Mouse (Mus musculus) embryonic facial prominence, embryonic 14.5 days (tissue): ENCODE results near the gene Txnrd1. TPM values are rescaled to one million over a fixed set of nuclear protein-coding genes. Genes with fewer than 3 reads are reported as not detected.

ENCODE experiments used
- ATAC-seq: fragments of 200-750 bp; cut with Nextera tagmentation; 2 replicates; pipeline ENCODE4 v1.8.0; 2017; ENCODE audit warnings: low read depth, moderate number of reproducible peaks, moderate TSS enrichment
- DNase-seq: peaks from one replicate; pipeline ENCODE4 v3.0.0-alpha.2; 2015; ENCODE audit warnings: low spot score
- H3K27ac ChIP-seq: fragments of 300-500 bp; sonication (generic); replicated peaks from 2 replicates; pipeline ENCODE4 v1.5.1; 2014; ENCODE audit warnings: low read depth, mild to moderate bottlenecking, low read length, moderate library complexity
- H3K27me3 ChIP-seq: fragments of 300-500 bp; sonication (generic); replicated peaks from 2 replicates; pipeline ENCODE4 v1.6.1; 2014; ENCODE audit warnings: low read length; ENCODE audit not compliant: control insufficient read depth, insufficient read depth
- H3K36me3 ChIP-seq: fragments of 300-500 bp; sonication (generic); 2 replicates; pipeline ENCODE4 v1.6.1; 2014; ENCODE audit warnings: low read length, mixed read lengths; ENCODE audit not compliant: control insufficient read depth, insufficient read depth
- H3K4me1 ChIP-seq: fragments of 300-500 bp; sonication (generic); 2 replicates; pipeline ENCODE4 v1.6.1; 2014; ENCODE audit warnings: antibody characterized with exemption, low read length; ENCODE audit not compliant: control insufficient read depth, insufficient read depth
- H3K4me2 ChIP-seq: fragments of 300-500 bp; sonication (generic); 2 replicates; pipeline ENCODE4 v1.6.1; 2014; ENCODE audit warnings: low read depth, mild to moderate bottlenecking, low read length, moderate library complexity, mixed read lengths
- H3K4me3 ChIP-seq: fragments of 300-500 bp; sonication (generic); 2 replicates; pipeline ENCODE4 v1.5.1; 2014; ENCODE audit warnings: low read depth, mild to moderate bottlenecking, low read length
- H3K9ac ChIP-seq: fragments of 300-500 bp; sonication (generic); 2 replicates; pipeline ENCODE4 v1.6.1; 2014; ENCODE audit warnings: low read depth, mild to moderate bottlenecking, low read length, moderate library complexity, mixed read lengths
- H3K9me3 ChIP-seq: fragments of 300-500 bp; sonication (generic); 2 replicates; pipeline ENCODE4 v1.6.1; 2016; ENCODE audit warnings: low read length; ENCODE audit not compliant: control insufficient read depth
- WGBS: fragments of 180-500 bp; shearing (Covaris S2); extraction: QIAGEN DNeasy Blood & Tissue Kit; methylation state at CpG from one replicate; pipeline ENCODE4 v1.1.7; 2014; 5-methylcytosine and 5-hydroxymethylcytosine counted together
- polyA plus RNA-seq: library from polyadenylated mRNA; unstranded; fragments of >200 nt; fragmentation: Nextera tagmentation; extraction: Ambion mirVana; gene quantifications from 2 replicates; pipeline ENCODE4 v1.2.1, GENCODE M21; 2014

Txnrd1 gene
- polyA plus RNA-seq, 1 experiment from 2014 or later, result 85.0 TPM

GRCm38 (mm10) chr10:82809352-82809751 lies 24.4 kb upstream of the Txnrd1 start:
- Histone ChIP-seq H3K4me1 (peaks cover 1% of the 10 kb centered on the region; the same call in 1 of the 2 replicates), H3K27me3 (no peaks in the 10 kb centered on the region), H3K9me3 (no peaks in the 10 kb centered on the region), H3K36me3 (no peaks in the 10 kb centered on the region), H3K9ac (no peak overlapping the region), H3K4me3 (no peak overlapping the region), H3K27ac (no peak overlapping the region), H3K4me2 (no peak overlapping the region)
- ATAC-seq (no peak), DNase-seq (no peak)
- WGBS, result 24% methylated on average over 3 of the region's 3 CpGs

- Histone ChIP-seq H3K4me1 (peaks cover 6% of the 10 kb centered on the region; the same call in 1 of the 2 replicates), H3K4me2 (peak overlapping the region; percentile 77), H3K36me3 (no peaks in the 10 kb centered on the region), H3K27me3 (no peaks in the 10 kb centered on the region), H3K27ac (no peak overlapping the region), H3K4me3 (peak overlapping the region; percentile 55), H3K9me3 (no peaks in the 10 kb centered on the region), H3K9ac (peak overlapping the region; percentile 62)
- 10% methylated on average over 25 of the region's 52 CpGs for WGBS
- ATAC-seq, result peak; percentile 85
- DNase-seq, result peak; percentile 81
Measured at GRCm38 (mm10) chr10:82811855-82812431, 21.8 kb upstream of the Txnrd1 start.

GRCm38 (mm10) chr10:82814096-82814970 lies 19.4 kb upstream of the Txnrd1 start:
- 24% methylated on average over 19 of the region's 19 CpGs for whole genome bisulfite sequencing
- Histone ChIP-seq H3K9me3 (no peaks in the 10 kb centered on the region), H3K36me3 (no peaks in the 10 kb centered on the region), H3K27ac (no peak overlapping the region), H3K27me3 (no peaks in the 10 kb centered on the region), H3K4me3 (no peak overlapping the region), H3K4me1 (peaks cover 6% of the 10 kb centered on the region; the same call in 1 of the 2 replicates), H3K4me2 (no peak overlapping the region; the same call in 1 of the 2 replicates), H3K9ac (no peak overlapping the region)
- DNase-seq, result peak; percentile 58
- no peak; the same call in 1 of the 2 replicates for ATAC-seq

DNA sequence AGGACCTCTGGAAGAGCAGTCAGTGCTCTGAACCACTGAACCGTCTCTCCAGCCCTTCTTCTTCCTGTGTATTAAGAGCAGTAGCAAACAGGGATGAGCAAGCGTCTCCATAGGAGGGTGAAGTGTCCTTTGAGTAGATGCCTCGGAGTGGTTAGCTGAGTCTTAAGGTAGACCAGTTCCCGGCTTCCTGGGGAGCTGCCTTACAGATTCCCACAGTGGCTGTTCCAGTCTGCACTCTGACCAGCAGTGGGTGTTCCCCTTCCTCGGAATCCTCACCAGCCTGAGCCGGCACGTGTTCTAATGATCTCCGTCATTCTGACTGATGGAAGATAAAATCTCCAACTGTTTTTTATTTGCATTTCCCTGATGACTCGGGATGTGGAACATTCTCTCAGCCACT lies 17.3 kb upstream of the Txnrd1 start:
- no peak overlapping the region for H3K4me2 ChIP-seq
- WGBS, result 77% methylated on average over 9 of the region's 9 CpGs

DNA sequence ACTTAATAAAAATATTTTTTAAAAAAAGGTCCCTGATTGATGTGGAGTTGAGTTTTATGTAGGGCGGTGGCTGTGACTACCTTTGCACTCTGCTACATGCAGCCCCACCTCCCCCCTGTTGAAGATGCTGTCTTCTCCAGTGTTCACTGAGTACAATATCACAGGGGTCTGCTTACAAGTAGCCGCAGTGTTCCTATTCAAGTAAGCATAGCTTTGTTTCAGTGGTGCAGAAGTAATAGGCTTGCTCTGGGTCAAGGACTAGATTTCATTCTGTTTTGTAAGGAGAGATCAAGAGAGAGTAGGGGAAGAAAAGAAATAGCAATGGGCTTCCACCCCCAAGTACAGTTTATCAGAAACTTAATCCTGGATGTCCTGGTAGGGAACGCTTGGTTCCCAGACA lies 16.2 kb upstream of the Txnrd1 start:
- peak; percentile 85 for ATAC-seq
- H3K27ac ChIP-seq, result no peak overlapping the region
- 81% methylated on average over 3 of the region's 3 CpGs for WGBS

More for the DNA sequence above, 17.3 kb upstream of the Txnrd1 start:
- Histone ChIP-seq H3K9me3 (no peaks in the 10 kb centered on the region), H3K4me3 (no peak overlapping the region), H3K27me3 (no peaks in the 10 kb centered on the region), H3K36me3 (no peaks in the 10 kb centered on the region), H3K27ac (no peak overlapping the region), H3K9ac (no peak overlapping the region), H3K4me1 (peaks cover 6% of the 10 kb centered on the region; the same call in 1 of the 2 replicates)
- no peak for ATAC-seq
- DNase-seq, result no peak

GRCm38 (mm10) chr10:82817936-82818335 lies 15.8 kb upstream of the Txnrd1 start:
- Histone ChIP-seq H3K36me3 (no peaks in the 10 kb centered on the region), H3K27ac (no peak overlapping the region), H3K9me3 (no peaks in the 10 kb centered on the region), H3K27me3 (no peaks in the 10 kb centered on the region), H3K4me2 (no peak overlapping the region), H3K9ac (no peak overlapping the region), H3K4me1 (peaks cover 6% of the 10 kb centered on the region; the same call in 1 of the 2 replicates), H3K4me3 (no peak overlapping the region)
- 70% methylated on average over 9 of the region's 9 CpGs for WGBS
- ATAC-seq (peak; percentile 37), DNase-seq (no peak)

More for the DNA sequence above, 16.2 kb upstream of the Txnrd1 start:
- Histone ChIP-seq H3K9ac (no peak overlapping the region), H3K4me3 (no peak overlapping the region), H3K4me2 (no peak overlapping the region), H3K36me3 (no peaks in the 10 kb centered on the region), H3K27me3 (no peaks in the 10 kb centered on the region), H3K4me1 (peaks cover 6% of the 10 kb centered on the region; the same call in 1 of the 2 replicates), H3K9me3 (no peaks in the 10 kb centered on the region)
- DNase-seq, result peak; percentile 44

- Histone ChIP-seq H3K27ac (no peak overlapping the region), H3K27me3 (no peaks in the 10 kb centered on the region), H3K4me1 (peaks cover 6% of the 10 kb centered on the region; the same call in 1 of the 2 replicates), H3K36me3 (no peaks in the 10 kb centered on the region), H3K4me2 (no peak overlapping the region), H3K9me3 (no peaks in the 10 kb centered on the region), H3K9ac (no peak overlapping the region), H3K4me3 (no peak overlapping the region)
- ATAC-seq (no peak), DNase-seq (no peak)
- 86% methylated on average over 6 of the region's 6 CpGs for WGBS
Measured at GRCm38 (mm10) chr10:82818661-82819060, 15.1 kb upstream of the Txnrd1 start.

DNA sequence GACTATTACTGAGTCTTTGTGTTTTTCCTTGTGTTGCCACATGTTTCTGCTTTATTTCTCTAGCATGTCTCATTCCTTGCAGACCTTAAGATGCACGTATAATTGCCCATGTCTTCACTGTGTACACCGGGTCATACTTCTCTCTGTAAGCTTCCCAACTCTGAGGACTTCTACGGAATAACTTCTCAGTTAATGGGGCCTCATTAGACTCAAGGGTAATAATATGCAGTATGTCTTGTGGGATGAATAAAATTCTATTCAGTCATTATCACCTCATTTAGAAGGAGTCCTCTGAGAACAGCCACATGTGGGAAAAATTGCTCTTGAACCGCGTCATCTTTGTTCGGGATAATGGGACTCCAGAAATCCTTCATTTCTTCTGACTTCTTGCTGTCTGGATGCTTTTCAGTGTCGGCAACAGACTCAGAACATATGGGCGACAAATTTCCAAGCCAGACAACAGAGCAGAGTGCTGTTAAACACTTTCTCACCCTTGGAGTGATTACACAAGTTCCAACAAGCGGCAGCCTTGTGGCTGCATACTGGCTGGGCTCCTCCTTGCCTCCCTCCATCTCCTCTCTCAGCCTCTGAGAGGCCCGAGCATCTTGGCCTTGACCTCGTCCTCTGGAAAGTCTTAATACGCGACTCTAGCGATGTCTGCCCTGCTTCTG lies 10.5 kb upstream of the Txnrd1 start:
- WGBS, result 52% methylated on average over 14 of the region's 14 CpGs
- Histone ChIP-seq H3K4me1 (no peaks in the 10 kb centered on the region), H3K27me3 (0 out of 2 replicates have a peak, but pooled peaks cover 3% of the 10 kb centered on the region), H3K9ac (no peak overlapping the region), H3K4me3 (no peak overlapping the region), H3K27ac (no peak overlapping the region), H3K4me2 (no peak overlapping the region), H3K9me3 (no peaks in the 10 kb centered on the region), H3K36me3 (no peaks in the 10 kb centered on the region)
- DNase-seq (peak; percentile 41), ATAC-seq (no peak; the same call in 1 of the 2 replicates)
